Mouse (Mus musculus): ENCODE measurements around the gene Zic1.

Zic1 gene

GRCm38 (mm10) chr9:91365664-91366063 is at the start of gene Zic1:
Gene Zic1, minus strand, starts transcription at chr9:91365810.
- in situ Hi-C loops (cut with MboI, MseI), result no loop called here

- in situ Hi-C loops (cut with MboI, MseI), result no loop called here
These were observed 48.5 kb upstream of the Zic1 start for GRCm38 (mm10) chr9:91414007-91414661.

- in situ Hi-C loops (cut with MboI, MseI), result no loop called here
These were observed 44.2 kb upstream of the Zic1 start for GRCm38 (mm10) chr9:91409771-91410170.

- in situ Hi-C loops (cut with MboI, MseI), result no loop called here
These were observed 40.7 kb upstream of the Zic1 start for GRCm38 (mm10) chr9:91406258-91406763.

- in situ Hi-C loops (cut with MboI, MseI), result no loop called here
These were observed 40.2 kb upstream of the Zic1 start for GRCm38 (mm10) chr9:91405753-91406178.

DNA sequence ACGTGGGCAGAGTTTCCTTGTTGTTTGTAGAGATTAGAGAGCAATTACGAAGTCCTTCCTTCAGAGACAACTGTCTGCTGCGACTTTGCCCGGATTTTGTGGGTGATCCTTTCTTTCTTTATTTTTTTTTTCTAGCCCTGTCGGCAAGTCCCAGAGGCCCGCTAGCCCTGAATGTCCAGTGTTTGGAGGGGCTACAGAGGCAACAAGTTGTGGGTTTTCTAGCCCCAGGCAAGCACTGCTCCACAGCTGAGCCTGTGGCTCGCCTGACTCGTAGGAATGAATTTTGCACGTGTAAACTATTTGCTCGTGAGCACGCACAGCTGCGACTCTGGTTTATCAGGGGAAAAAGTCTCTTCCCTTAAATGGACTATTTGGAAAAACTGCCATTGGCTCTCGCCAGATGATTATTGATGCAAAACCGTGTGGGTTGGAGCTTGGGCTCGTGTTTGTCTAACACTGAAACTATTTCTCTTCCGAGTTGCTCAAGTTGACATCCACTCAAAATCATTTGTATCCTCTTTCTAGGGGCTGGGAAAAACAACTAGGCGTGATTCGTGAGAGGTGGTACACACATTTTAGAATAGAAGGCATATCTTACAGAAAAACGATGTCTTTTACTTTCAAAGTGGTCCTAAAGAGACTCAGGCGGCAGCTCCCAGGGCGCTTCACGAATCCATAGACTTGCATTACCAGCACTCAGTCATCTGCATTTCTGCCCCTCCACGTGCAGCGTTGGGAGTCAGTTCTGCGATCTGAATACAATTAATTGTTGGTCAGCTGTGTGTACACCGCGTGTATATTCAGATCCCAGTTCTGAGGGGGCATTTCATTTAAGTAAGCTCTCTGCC is 39.5 kb upstream of the Zic1 start:
- in situ Hi-C loops (cut with MboI, MseI), result no loop called here

DNA sequence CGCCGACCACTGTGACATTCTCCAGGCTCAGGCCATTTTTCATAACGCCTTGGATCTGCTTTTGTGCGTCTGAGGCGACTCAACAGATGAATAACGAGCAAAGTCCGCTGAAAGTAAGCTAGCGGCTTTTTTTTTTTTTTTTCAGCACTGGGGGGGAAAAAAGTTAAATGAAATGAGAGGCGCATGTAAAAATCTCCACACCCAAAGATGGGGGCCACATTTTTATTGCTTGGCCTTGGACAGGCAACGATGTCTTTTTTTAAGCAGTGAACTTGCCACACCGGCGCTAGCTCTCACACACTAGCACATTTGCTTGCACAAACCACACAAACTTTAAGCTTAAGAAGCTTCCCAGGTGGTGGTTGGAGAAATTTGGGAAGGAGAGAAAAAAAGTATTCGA is 38.6 kb upstream of the Zic1 start:
- in situ Hi-C loops (cut with MboI, MseI), result no loop called here

DNA sequence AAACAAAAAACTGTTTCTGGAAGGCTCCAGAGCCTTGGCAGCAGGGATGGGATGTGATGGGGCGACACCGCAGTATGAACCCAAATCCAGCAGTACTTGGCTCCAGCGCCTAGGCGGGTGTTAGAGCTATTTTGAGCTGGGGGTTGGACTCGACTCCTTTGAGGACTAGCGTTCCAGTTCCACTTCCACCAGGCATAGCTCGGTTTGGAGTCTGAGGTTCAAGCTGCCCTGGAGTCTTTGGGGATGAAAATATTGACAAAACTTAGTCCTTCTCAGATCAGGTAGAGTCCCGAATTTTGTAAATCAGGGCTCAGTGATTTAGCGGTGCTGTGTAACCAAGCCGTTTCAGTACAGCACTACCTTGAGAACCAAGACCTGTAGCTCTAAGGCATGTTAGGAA is 35.9 kb upstream of the Zic1 start:
- in situ Hi-C loops (cut with MboI, MseI), result no loop called here

- in situ Hi-C loops (cut with MboI, MseI), result no loop called here
These were observed 35.0 kb upstream of the Zic1 start for GRCm38 (mm10) chr9:91400482-91401093.

GRCm38 (mm10) chr9:91399976-91400375 is 34.4 kb upstream of the Zic1 start:
- in situ Hi-C loops (cut with MboI, MseI), result no loop called here

GRCm38 (mm10) chr9:91395066-91395772 is 29.6 kb upstream of the Zic1 start:
- in situ Hi-C loops (cut with MboI, MseI), result no loop called here

GRCm38 (mm10) chr9:91394211-91394646 is 28.6 kb upstream of the Zic1 start:
- in situ Hi-C loops (cut with MboI, MseI), result no loop called here

GRCm38 (mm10) chr9:91393376-91394068 is 27.9 kb upstream of the Zic1 start:
- in situ Hi-C loops (cut with MboI, MseI), result no loop called here

DNA sequence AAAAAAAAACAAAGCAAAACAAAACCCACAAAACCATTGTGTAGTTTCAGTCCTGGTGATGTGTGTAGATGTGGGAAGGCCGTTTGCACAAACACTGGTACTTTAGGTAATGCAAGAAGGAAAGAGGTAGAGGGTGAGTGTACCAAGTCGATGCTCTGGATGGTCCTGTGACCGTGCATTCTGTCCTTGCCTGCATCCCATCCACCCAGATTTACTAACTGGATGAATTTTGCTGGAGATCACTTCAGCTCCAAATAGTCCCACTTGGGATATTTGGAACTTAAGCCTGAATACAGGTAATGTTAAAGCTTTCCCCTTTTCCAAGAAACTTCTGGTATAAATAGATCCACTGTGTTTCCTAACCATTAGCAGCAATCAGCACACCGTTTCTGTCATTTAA is 22.6 kb upstream of the Zic1 start:
- in situ Hi-C loops (cut with MboI, MseI), result no loop called here

DNA sequence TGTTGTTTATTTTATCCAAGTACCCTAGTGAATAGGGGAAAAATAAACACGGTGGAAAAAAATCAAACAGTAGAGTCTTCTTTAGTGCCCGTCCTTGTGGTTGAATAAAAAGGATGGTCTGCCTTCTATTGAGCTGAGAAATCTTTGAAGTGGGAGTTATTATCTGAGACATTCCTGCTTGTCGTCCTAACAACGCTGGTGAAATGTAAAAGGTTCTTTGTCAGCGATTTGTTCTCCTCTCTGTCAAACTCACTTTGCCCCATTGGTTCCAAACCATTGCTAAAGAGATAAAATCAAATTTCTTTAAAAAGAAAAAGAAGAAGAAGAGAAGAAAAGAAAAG is 22.1 kb upstream of the Zic1 start:
- in situ Hi-C loops (cut with MboI, MseI), result no loop called here

DNA sequence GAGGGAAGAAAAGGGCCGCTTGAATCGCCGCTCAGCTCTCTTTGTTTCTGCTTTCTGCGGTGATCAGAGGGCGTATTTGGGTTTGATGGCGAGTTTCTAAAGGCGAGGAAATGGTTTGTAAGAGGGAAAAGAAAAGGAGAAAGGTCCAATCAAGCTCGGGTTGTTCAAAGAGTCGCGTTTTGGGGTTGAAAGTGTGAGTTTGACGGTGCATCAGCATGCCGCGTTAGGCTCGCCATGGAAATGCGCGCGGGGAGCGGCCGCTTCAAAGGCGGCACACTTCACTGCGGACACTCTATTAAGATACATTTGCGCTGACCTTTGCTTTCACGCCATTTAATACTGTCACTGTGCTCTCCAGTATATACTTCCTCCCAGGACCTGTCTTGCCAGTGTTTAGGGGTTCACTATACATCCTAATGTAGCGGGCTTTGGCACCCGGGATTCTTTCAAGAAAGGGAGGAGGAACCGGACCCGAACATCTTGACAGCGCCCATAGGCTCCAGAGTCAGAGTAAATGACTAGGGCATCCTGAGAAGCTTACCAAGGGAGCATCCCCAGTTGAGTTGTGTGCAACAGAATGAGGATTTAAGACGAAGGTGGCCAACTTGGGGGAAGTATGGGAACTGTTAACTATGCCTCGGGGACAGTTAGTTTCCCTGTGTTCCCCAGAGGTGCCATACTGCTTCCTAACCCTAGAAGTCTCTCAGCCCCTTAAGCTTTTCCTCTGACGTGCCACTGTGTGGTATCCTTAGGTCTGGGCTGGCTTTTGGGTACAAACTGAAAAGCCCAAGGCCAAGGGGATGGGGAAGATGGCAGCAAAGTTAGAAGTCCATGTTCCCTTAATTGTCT is 21.5 kb upstream of the Zic1 start:
- in situ Hi-C loops (cut with MboI, MseI), result no loop called here

- in situ Hi-C loops (cut with MboI, MseI), result no loop called here
These were observed 20.9 kb upstream of the Zic1 start for GRCm38 (mm10) chr9:91386502-91386890.

DNA sequence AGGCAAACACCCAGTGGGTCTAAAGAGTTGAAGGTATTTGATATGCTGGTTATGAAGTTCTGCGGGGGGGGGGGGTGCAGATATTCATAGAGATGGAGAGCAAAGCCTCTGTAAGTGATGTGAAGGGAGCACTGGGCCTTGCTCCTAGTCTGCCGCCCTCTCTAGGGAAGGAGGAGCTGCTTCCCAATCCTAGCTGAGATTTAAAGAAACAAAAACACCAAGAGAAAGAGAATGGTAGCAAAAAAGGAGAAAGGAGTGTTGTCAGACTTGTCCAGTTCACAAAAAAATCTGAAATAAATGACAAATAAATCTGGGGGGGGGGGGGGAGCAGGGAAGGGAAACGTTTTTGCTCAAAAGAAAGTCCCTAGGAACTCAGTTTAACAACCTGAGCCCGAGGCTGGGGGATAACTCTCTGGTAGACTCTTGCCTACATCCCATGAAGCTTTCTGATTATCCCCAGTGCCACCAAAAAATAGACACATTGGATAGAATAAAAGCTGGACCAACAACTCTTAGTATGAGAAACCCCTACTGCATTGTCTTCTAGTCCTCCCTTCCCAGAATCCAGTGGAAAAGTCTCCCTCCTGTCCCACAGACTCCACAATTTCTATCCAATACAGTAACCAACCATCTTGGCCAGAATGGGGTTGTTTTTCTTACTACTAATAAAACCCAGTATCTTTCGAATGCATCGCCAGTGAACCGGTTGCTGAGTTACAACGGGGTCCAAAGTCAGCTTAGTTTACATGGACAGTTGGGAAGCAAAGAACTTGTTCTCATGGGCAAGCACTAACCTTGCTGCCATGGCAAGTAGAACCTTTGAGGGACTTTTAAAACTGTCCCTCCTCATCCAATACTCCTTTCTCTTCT is 20.2 kb upstream of the Zic1 start:
- in situ Hi-C loops (cut with MboI, MseI), result no loop called here
